In genomic region chr9:121839622-121839965, GRCm38 (mm10) we compare ENCODE assay signal across 9 mouse cellular contexts. TPM values are rescaled to one million over a fixed set of nuclear protein-coding genes. Genes with fewer than 3 reads are reported as not detected.
A peak's percentile ranks its signal among the peaks of the same experiment; 100 is the strongest.
DNase-seq lines count a peak whose midpoint lies in the region; ATAC-seq and TF ChIP-seq lines count a peak whose summit lies in the region.
"Had no signal": no experiment of that assay in that cellular context is flagged by ENCODE, and none has a peak within 500 bp of the region (broad histone marks: within the 10 kb centered on the region; RNA-seq: fewer than 3 reads in every experiment).

No protein-coding gene starts in this region.

- no peak for DNase-seq in heart, postnatal 0 days (ENCODE audit: low spot score)
- no peak for DNase-seq in heart, postnatal 10 days
- no peak for DNase-seq in embryonic facial prominence, embryonic 10.5 days (ENCODE audit: low spot score)
- DNase-seq in midbrain, embryonic 14.5 days, result no peak
- no peak for DNase-seq in cerebellum, postnatal 14 days
- no peak for DNase-seq in cerebellum, postnatal 10 days

- no peaks in the 10 kb centered on the region for H3K36me3 ChIP-seq in heart, postnatal 0 days (replicated peaks; ENCODE audit: control insufficient read depth, insufficient read depth, low read length)
- H3K36me3 ChIP-seq in embryonic facial prominence, embryonic 10.5 days (replicated peaks), result no peaks in the 10 kb centered on the region
- no peaks in the 10 kb centered on the region for H3K36me3 ChIP-seq in hindbrain, embryonic 16.5 days (ENCODE audit: control insufficient read depth, insufficient read depth, low read length)
- H3K36me3 ChIP-seq in midbrain, embryonic 14.5 days (ENCODE audit: control insufficient read depth, insufficient read depth, low read length), result no peaks in the 10 kb centered on the region

- H3K4me1 ChIP-seq in heart, postnatal 0 days (ENCODE audit: control insufficient read depth, insufficient read depth), result peaks cover 4% of the 10 kb centered on the region; the same call in 1 of the 2 replicates
- peaks cover 12% of the 10 kb centered on the region for H3K4me1 ChIP-seq in embryonic facial prominence, embryonic 10.5 days
- no peaks in the 10 kb centered on the region; the same call in 1 of the 2 replicates for H3K4me1 ChIP-seq in hindbrain, embryonic 16.5 days (ENCODE audit: control insufficient read depth, insufficient read depth, low read depth, low read length)
- 0 out of 2 replicates have a peak, but pooled peaks cover 4% of the 10 kb centered on the region for H3K4me1 ChIP-seq in midbrain, embryonic 14.5 days (ENCODE audit: control insufficient read depth, insufficient read depth, low read length)

- H3K27ac ChIP-seq in heart, postnatal 0 days (ENCODE audit: low read depth), result no peak overlapping the region
- H3K27ac ChIP-seq in embryonic facial prominence, embryonic 10.5 days (replicated peaks), result peak overlapping the region; percentile 66; the same call in 1 of the 2 replicates
- no peak overlapping the region for H3K27ac ChIP-seq in hindbrain, embryonic 16.5 days (ENCODE audit: low read depth, low read length)
- H3K27ac ChIP-seq in midbrain, embryonic 14.5 days (replicated peaks; ENCODE audit: low read depth, low read length), result no peak overlapping the region

- intact Hi-C loops in heart, postnatal 10 days (cut with DNase I), result no loop called here

- H3K27me3 ChIP-seq in heart, postnatal 0 days (ENCODE audit: control insufficient read depth, insufficient read depth, low read length), result no peaks in the 10 kb centered on the region
- peaks cover 25% of the 10 kb centered on the region for H3K27me3 ChIP-seq in embryonic facial prominence, embryonic 10.5 days (replicated peaks; ENCODE audit: low read depth, poor library complexity, severe bottlenecking)
- no peaks in the 10 kb centered on the region for H3K27me3 ChIP-seq in hindbrain, embryonic 16.5 days (replicated peaks; ENCODE audit: control insufficient read depth, insufficient read depth, low read length)
- no peaks in the 10 kb centered on the region for H3K27me3 ChIP-seq in midbrain, embryonic 14.5 days (ENCODE audit: control insufficient read depth, insufficient read depth, low read length)

- no peaks in the 10 kb centered on the region for H3K9me3 ChIP-seq in heart, postnatal 0 days (replicated peaks; ENCODE audit: control insufficient read depth, low read length)
- H3K9me3 ChIP-seq in embryonic facial prominence, embryonic 10.5 days, result peaks cover 14% of the 10 kb centered on the region; the same call in 1 of the 2 replicates
- H3K9me3 ChIP-seq in hindbrain, embryonic 16.5 days (ENCODE audit: control insufficient read depth, low read length), result peaks cover 2% of the 10 kb centered on the region; the same call in 1 of the 2 replicates
- H3K9me3 ChIP-seq in midbrain, embryonic 14.5 days (ENCODE audit: control insufficient read depth, low read length), result no peaks in the 10 kb centered on the region

- ATAC-seq in heart, postnatal 0 days (ENCODE audit: insufficient read depth, low read depth), result peak; percentile 29; the same call in 1 of the 2 replicates
- ATAC-seq in hindbrain, embryonic 16.5 days, result peak; percentile 66
- ATAC-seq in midbrain, embryonic 14.5 days (ENCODE audit: low FRiP score, low TSS enrichment), result peak; percentile 62; the same call in 1 of the 2 replicates
- ATAC-seq in cerebellum, adult (ENCODE audit: insufficient number of reproducible peaks, low FRiP score, low TSS enrichment), result no peak

- H3K4me3 ChIP-seq in heart, postnatal 0 days (ENCODE audit: low read depth, low read length), result peak overlapping the region; percentile 51
- peak overlapping the region; percentile 62 for H3K4me3 ChIP-seq in embryonic facial prominence, embryonic 10.5 days
- peak overlapping the region; percentile 46 for H3K4me3 ChIP-seq in hindbrain, embryonic 16.5 days (ENCODE audit: low read length)
- peak overlapping the region; percentile 46 for H3K4me3 ChIP-seq in midbrain, embryonic 14.5 days (replicated peaks; ENCODE audit: low read depth, low read length)

- WGBS in heart, postnatal 0 days, result 34% methylated on average over 7 of the region's 7 CpGs
- WGBS in embryonic facial prominence, embryonic 10.5 days, result 40% methylated on average over 7 of the region's 7 CpGs
- 29% methylated on average over 7 of the region's 7 CpGs for WGBS in hindbrain, embryonic 16.5 days
- 34% methylated on average over 7 of the region's 7 CpGs for WGBS in midbrain, embryonic 14.5 days

- no peak for TF ChIP-seq EP300 in heart, postnatal 0 days (IDR thresholded peaks at IDR 0.05; ENCODE audit: low read depth)

- no peak for TF ChIP-seq CTCF in heart, postnatal 0 days (IDR thresholded peaks at IDR 0.05; ENCODE audit: low read depth)

- no peak overlapping the region for H3K9ac ChIP-seq in heart, postnatal 0 days (replicated peaks; ENCODE audit: low read depth, low read length)
- H3K9ac ChIP-seq in hindbrain, embryonic 16.5 days (ENCODE audit: low read depth, low read length), result peak overlapping the region; percentile 41
- H3K9ac ChIP-seq in midbrain, embryonic 14.5 days (replicated peaks; ENCODE audit: low read length), result peak overlapping the region; percentile 32; the same call in 1 of the 2 replicates

- peak overlapping the region; percentile 80 for H3K4me2 ChIP-seq in heart, postnatal 0 days (ENCODE audit: low read depth, low read length)
- H3K4me2 ChIP-seq in hindbrain, embryonic 16.5 days (ENCODE audit: low read length), result peak overlapping the region; percentile 65
- H3K4me2 ChIP-seq in midbrain, embryonic 14.5 days (ENCODE audit: low read length), result peak overlapping the region; percentile 72

RNA-seq across cellular contexts. Expression of gene Ccdc13, which starts 0.3 kb away (rescaled TPM):
- total RNA-seq in heart, postnatal 0 days (2014; rRNA removed; ENCODE audit: low replicate concordance), result not detected in 2 replicates
- polyA plus RNA-seq in heart, postnatal 0 days (2015; fragmentation: Nextera tagmentation; extraction: Ambion mirVana), result 0.34 and 0.41 TPM in 2 replicates
- not detected for total RNA-seq in heart, postnatal 10 days (2021)
- polyA plus RNA-seq in embryonic facial prominence, embryonic 10.5 days (2016; fragmentation: Nextera tagmentation; extraction: Ambion mirVana), result 0.83 and 1.2 TPM in 2 replicates
- 2.8 and 3.6 TPM in 2 replicates for polyA plus RNA-seq in hindbrain, embryonic 16.5 days (2015; fragmentation: Nextera tagmentation; extraction: Ambion mirVana)
- 2.3 and 2.9 TPM in 2 replicates for polyA plus RNA-seq in midbrain, embryonic 14.5 days (2014; fragmentation: Nextera tagmentation; extraction: Ambion mirVana)
- total RNA-seq: common myeloid progenitor, adult 5-6 weeks had no signal

RNA-seq across cellular contexts. Expression of gene Higd1a, which starts 18.6 kb away (rescaled TPM):
- total RNA-seq in heart, postnatal 0 days (2014; rRNA removed; ENCODE audit: low replicate concordance), result 59.2 and 85.4 TPM in 2 replicates
- polyA plus RNA-seq in heart, postnatal 0 days (2015; fragmentation: Nextera tagmentation; extraction: Ambion mirVana), result 319 and 332 TPM in 2 replicates
- 100 to 1,000 TPM; 181 to 183 TPM for total RNA-seq in heart, postnatal 10 days (2021)
- 195 and 201 TPM in 2 replicates for polyA plus RNA-seq in embryonic facial prominence, embryonic 10.5 days (2016; fragmentation: Nextera tagmentation; extraction: Ambion mirVana)
- polyA plus RNA-seq in hindbrain, embryonic 16.5 days (2015; fragmentation: Nextera tagmentation; extraction: Ambion mirVana), result 160 and 166 TPM in 2 replicates
- polyA plus RNA-seq in midbrain, embryonic 14.5 days (2014; fragmentation: Nextera tagmentation; extraction: Ambion mirVana), result 135 and 165 TPM in 2 replicates

RNA-seq across cellular contexts. Expression of gene Hhatl, which starts 47.3 kb away (rescaled TPM):
- total RNA-seq in heart, postnatal 0 days (2014; rRNA removed; ENCODE audit: low replicate concordance), result 62.3 and 75.4 TPM in 2 replicates
- polyA plus RNA-seq in heart, postnatal 0 days (2015; fragmentation: Nextera tagmentation; extraction: Ambion mirVana), result 52.7 and 53.0 TPM in 2 replicates
- total RNA-seq in heart, postnatal 10 days (2021), result 100 to 1,000 TPM; 111 to 112 TPM
- not detected in 2 replicates for polyA plus RNA-seq in embryonic facial prominence, embryonic 10.5 days (2016; fragmentation: Nextera tagmentation; extraction: Ambion mirVana)
- polyA plus RNA-seq in hindbrain, embryonic 16.5 days (2015; fragmentation: Nextera tagmentation; extraction: Ambion mirVana), result 0.50 and 0.55 TPM in 2 replicates
- 0.12 and 0.24 TPM in 2 replicates for polyA plus RNA-seq in midbrain, embryonic 14.5 days (2014; fragmentation: Nextera tagmentation; extraction: Ambion mirVana)
- total RNA-seq: common myeloid progenitor, adult 5-6 weeks had no signal

RNA-seq across cellular contexts. Expression of gene Ackr2, which starts 58.6 kb away (rescaled TPM):
- 4.1 and 4.6 TPM in 2 replicates for total RNA-seq in heart, postnatal 0 days (2014; rRNA removed; ENCODE audit: low replicate concordance)
- polyA plus RNA-seq in heart, postnatal 0 days (2015; fragmentation: Nextera tagmentation; extraction: Ambion mirVana), result 1.6 and 2.1 TPM in 2 replicates
- total RNA-seq in heart, postnatal 10 days (2021), result 1 to 10 TPM; 3.2 to 3.9 TPM
- polyA plus RNA-seq in embryonic facial prominence, embryonic 10.5 days (2016; fragmentation: Nextera tagmentation; extraction: Ambion mirVana), result 0.18 and 0.52 TPM in 2 replicates
- 3.5 and 3.8 TPM in 2 replicates for polyA plus RNA-seq in hindbrain, embryonic 16.5 days (2015; fragmentation: Nextera tagmentation; extraction: Ambion mirVana)
- 3.2 and 4.5 TPM in 2 replicates for polyA plus RNA-seq in midbrain, embryonic 14.5 days (2014; fragmentation: Nextera tagmentation; extraction: Ambion mirVana)
- total RNA-seq: common myeloid progenitor, adult 5-6 weeks had no signal

Comparison
In these comparisons a context has a peak if more than half of its experiments do, and no peak if none do; other contexts are left out.
1. RNA of gene Hhatl, which starts 47.3 kb away (polyA plus RNA-seq): 52.7 to 53.0 TPM in heart, postnatal 0 days; 0.50 to 0.55 TPM in hindbrain, embryonic 16.5 days, 0.12 to 0.24 TPM in midbrain, embryonic 14.5 days and not detected in embryonic facial prominence, embryonic 10.5 days; every median in the first group is over 10 times any median in the second.
2. Peak in every context shown above with its lines, with median percentiles within 50 percentile points of each other: H3K4me2 ChIP-seq and H3K4me3 ChIP-seq.